Mouse (Mus musculus): ENCODE results near the gene Llgl2.

DNA sequence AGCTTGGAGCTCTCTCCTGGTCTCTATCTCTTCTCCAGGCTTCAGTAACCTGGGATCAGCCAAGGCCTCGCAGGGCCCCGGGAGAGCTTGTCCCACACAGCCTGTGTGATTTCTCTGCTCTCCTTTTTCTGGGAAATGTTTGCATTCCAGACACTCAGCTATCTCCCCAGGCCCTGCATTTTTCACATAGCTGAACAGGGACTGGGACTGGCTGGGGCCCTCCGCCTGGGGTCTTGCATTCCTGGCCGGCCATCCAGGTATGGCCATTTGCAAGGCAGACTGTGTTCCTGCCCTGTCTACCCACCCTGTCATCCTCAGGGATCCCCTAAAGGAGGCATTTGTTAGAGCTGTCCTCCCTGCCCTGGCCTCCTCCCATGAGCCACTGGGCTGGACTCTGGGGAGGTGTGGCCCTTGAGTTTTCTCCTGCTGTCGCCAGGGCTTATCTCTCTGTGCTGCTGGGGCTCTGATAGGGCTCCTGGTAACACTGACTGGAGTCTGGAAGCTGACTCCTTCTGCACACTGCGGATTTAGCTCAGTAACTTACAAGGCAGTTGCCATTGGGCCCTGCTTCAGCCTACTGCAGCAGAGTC is 18.2 kb downstream of the Llgl2 start:
- 0 out of 2 replicates have a peak, but pooled peaks have one; percentile 59 for TF ChIP-seq EP300 (IDR thresholded peaks at IDR 0.05; ENCODE audit: low read depth)
- TF ChIP-seq CTCF (IDR thresholded peaks at IDR 0.05; ENCODE audit: low read depth), result no peak
